Mouse (Mus musculus) C2C12 (cell line): ENCODE measurements at regions not wholly inside any gene's neighbourhood (a gene's known extent, or its start where the extent isn't known, plus 50 kb on each side); places are given as distances from the start of the nearest gene placed in this dataset.
A peak's percentile ranks its signal among the peaks of the same experiment; 100 is the strongest.

Experiments used
- H3K27me3 ChIP-seq: one replicate; pipeline ENCODE4 v1.6.1; 2011; ENCODE audit not compliant: control insufficient read depth, insufficient read depth, insufficient read length
- H3K36me3 ChIP-seq: one replicate; pipeline ENCODE4 v1.6.1; 2011; ENCODE audit not compliant: control insufficient read depth, insufficient read depth
- H3K4me3 ChIP-seq: one replicate; pipeline ENCODE4 v1.5.1; 2011; ENCODE audit warnings: mild to moderate bottlenecking, control low read depth; ENCODE audit not compliant: poor library complexity, insufficient read depth, severe bottlenecking
- H3K79me2 ChIP-seq: one replicate; pipeline ENCODE4 v1.6.1; 2011; ENCODE audit not compliant: control insufficient read depth, insufficient read depth
- H3K79me3 ChIP-seq: one replicate; pipeline ENCODE4 v1.6.1; 2011; ENCODE audit warnings: low read depth, control low read depth
- H3ac ChIP-seq: one replicate; pipeline ENCODE3; 2011; ENCODE audit warnings: low read depth; ENCODE audit not compliant: control insufficient read depth, insufficient read length
- CEBPB ChIP-seq: IDR thresholded peaks from one replicate; pipeline ENCODE4 v1.6.1; 2011; ENCODE audit warnings: low read depth, mild to moderate bottlenecking, control low read depth, moderate library complexity
- CTCF ChIP-seq: IDR thresholded peaks from one replicate; pipeline ENCODE4 v1.5.1; 2011; ENCODE audit not compliant: control insufficient read depth, insufficient read depth, insufficient read length
- FOSL1 ChIP-seq: IDR thresholded peaks from one replicate; pipeline ENCODE4 v1.8.0; 2011; ENCODE audit warnings: mild to moderate bottlenecking, low read length; ENCODE audit not compliant: poor library complexity, insufficient read depth, severe bottlenecking
- MAX ChIP-seq: IDR thresholded peaks from one replicate; pipeline ENCODE4 v1.6.1; 2011; ENCODE audit warnings: mild to moderate bottlenecking, control low read depth
- MYOD1 ChIP-seq: IDR thresholded peaks from one replicate; pipeline ENCODE4 v1.6.1; 2011; ENCODE audit warnings: low read depth; ENCODE audit not compliant: control insufficient read depth, insufficient read length
- MYOG ChIP-seq: IDR thresholded peaks from one replicate; pipeline ENCODE4 v1.6.1; 2011; ENCODE audit not compliant: control insufficient read depth, insufficient read length; ENCODE audit errors: extremely low read depth
- USF1 ChIP-seq: IDR thresholded peaks from one replicate; pipeline ENCODE4 v1.6.1; 2011; ENCODE audit warnings: low read depth, mild to moderate bottlenecking, control low read depth, moderate library complexity

DNA sequence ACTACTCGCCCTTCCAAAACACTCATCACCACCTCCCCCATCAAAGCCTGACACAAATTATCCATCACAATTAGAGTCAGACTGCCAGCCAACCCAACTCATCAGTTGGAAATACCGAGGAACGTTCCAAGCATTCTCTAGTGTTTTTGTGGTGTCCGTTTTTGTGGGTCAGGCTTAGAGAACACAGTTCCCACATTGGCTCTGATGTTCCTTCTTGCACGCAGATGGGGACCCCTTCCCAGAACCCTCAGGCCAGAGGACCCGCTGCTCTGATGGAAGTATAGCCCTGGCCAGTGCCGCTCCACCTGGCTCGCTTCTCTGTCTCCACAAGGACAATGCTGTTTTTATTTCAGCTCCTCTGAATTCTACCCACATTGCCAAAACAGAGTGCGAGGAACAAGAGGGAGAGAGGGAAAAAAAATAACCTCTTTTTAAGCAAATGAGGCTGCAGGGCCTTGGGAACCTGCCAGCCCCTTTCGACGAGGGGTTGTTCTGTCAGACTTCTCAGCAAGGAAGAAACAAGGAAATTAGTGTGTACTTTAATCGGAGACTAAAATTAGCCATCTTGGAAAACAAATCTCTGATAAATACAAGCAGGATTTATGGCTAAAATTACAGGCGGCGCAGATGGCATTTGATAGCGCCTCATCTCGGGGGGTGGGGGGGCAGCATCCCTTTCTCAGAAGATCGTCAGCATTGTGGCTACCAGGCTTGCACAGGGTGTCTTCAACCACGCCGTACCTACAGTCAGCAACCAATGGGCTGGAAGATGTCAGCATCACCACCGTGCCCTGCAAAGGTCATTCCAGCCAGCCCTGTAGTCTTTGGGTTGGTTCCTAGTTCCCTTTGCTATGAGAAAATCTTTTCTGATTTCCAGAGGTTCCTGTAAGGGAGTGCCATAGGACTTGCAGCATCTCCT lies 191.4 kb upstream of the Zdhhc25 start:
- H3K27me3 ChIP-seq, result no peaks in the 10 kb centered on the region
- H3K79me3 ChIP-seq, result no peaks in the 10 kb centered on the region
- no peak overlapping the region for H3ac ChIP-seq
- no peak overlapping the region for H3K4me3 ChIP-seq
- TF ChIP-seq FOSL1, result no peak
- TF ChIP-seq MYOG, result no peak
- TF ChIP-seq CTCF, result no peak
- no peak for TF ChIP-seq CEBPB
- H3K36me3 ChIP-seq, result no peaks in the 10 kb centered on the region
- no peaks in the 10 kb centered on the region for H3K79me2 ChIP-seq

DNA sequence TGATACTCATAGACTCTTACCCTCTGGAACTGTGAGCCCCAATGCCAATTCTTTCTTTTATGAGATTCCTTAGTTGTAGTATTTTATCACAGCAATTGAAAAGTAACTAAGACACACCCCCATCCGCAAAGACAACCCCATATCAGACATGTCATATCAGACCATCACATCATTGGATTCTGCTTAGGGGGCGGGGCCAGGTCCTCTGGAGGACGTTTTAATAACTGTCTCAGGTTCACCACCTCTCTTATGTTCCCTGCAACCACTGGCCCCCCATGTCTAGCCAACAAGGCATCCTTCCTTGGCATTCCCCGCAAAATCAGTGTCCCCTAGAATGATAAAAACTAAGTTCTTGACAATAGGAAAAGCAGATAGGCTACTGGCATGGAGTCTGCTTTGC lies 185.9 kb upstream of the Zdhhc25 start:
- Histone ChIP-seq H3K36me3 (no peaks in the 10 kb centered on the region), H3K79me2 (no peaks in the 10 kb centered on the region), H3K79me3 (no peaks in the 10 kb centered on the region), H3K27me3 (no peaks in the 10 kb centered on the region), H3K4me3 (no peak overlapping the region), H3ac (no peak overlapping the region)
- TF ChIP-seq MAX (no peak), USF1 (no peak)

- no peak overlapping the region for H3K4me3 ChIP-seq
- H3K27me3 ChIP-seq, result no peaks in the 10 kb centered on the region
- no peak for TF ChIP-seq MYOG
- TF ChIP-seq MAX, result no peak
- TF ChIP-seq MYOD1, result no peak
- TF ChIP-seq USF1, result no peak
- no peak for TF ChIP-seq FOSL1
- TF ChIP-seq CTCF, result no peak
- TF ChIP-seq CEBPB, result peak; percentile 52
- no peaks in the 10 kb centered on the region for H3K79me2 ChIP-seq
- H3K36me3 ChIP-seq, result no peaks in the 10 kb centered on the region
- no peak overlapping the region for H3ac ChIP-seq
- no peaks in the 10 kb centered on the region for H3K79me3 ChIP-seq
Measured at GRCm38 (mm10) chr15:88418881-88419280, 181.2 kb upstream of the Zdhhc25 start.

- no peaks in the 10 kb centered on the region for H3K27me3 ChIP-seq
- TF ChIP-seq USF1, result no peak
- no peak for TF ChIP-seq MYOD1
- no peak for TF ChIP-seq FOSL1
- TF ChIP-seq MAX, result no peak
- TF ChIP-seq MYOG, result no peak
- TF ChIP-seq CTCF, result no peak
- no peak for TF ChIP-seq CEBPB
- no peaks in the 10 kb centered on the region for H3K79me3 ChIP-seq
- no peak overlapping the region for H3K4me3 ChIP-seq
- no peaks in the 10 kb centered on the region for H3K79me2 ChIP-seq
- no peak overlapping the region for H3ac ChIP-seq
- no peaks in the 10 kb centered on the region for H3K36me3 ChIP-seq
Measured at GRCm38 (mm10) chr15:88428441-88428840, 171.7 kb upstream of the Zdhhc25 start.

DNA sequence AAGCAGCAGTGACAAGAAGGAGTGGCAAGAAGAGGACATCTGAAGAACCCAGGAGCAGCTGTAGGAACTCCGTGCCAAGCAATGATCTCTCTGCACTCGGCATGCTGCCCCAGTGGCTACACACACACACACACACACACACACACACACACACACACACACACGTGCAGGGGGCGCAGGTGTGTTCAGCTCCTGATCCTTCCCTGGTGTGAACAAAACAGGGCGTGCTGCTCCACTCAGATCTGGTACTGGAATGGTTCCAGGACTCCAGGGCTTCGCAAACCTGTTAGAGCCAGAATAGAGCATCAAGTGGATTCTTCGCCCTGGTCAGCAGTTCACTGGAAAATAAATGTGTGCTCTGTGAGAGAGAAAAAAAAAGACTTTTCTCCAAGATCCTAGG lies 169.2 kb upstream of the Zdhhc25 start:
- Histone ChIP-seq H3K4me3 (no peak overlapping the region), H3K27me3 (no peaks in the 10 kb centered on the region), H3K79me2 (no peaks in the 10 kb centered on the region), H3K36me3 (no peaks in the 10 kb centered on the region), H3ac (no peak overlapping the region), H3K79me3 (no peaks in the 10 kb centered on the region)
- TF ChIP-seq USF1 (no peak), MYOD1 (no peak), CTCF (no peak), CEBPB (no peak), FOSL1 (no peak), MYOG (no peak), MAX (no peak)

DNA sequence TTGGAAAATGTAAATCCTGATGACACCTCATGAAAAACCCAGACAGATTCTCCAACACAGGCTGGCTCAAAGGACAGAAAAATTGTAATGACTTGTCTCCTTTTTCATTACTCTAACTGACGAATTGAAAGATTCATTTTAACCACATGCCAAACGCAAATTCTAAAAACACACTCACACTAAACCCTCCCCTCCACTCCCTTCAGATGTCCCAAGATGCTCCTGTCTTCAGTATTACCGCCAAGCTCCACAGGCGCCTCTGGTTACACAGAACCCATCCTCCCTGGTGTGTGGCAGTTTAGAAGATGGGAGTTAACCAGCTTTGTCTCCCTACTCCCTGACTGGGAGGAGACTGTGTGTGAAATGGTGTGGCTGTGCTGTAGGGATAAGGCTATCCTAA lies 151.8 kb upstream of the Zdhhc25 start:
- TF ChIP-seq CTCF (no peak), CEBPB (no peak), MYOG (no peak), MYOD1 (no peak), FOSL1 (no peak), MAX (no peak), USF1 (no peak)

More for the DNA sequence above, 151.8 kb upstream of the Zdhhc25 start:
- Histone ChIP-seq H3K79me2 (no peaks in the 10 kb centered on the region), H3K79me3 (no peaks in the 10 kb centered on the region), H3K4me3 (no peak overlapping the region), H3K36me3 (no peaks in the 10 kb centered on the region), H3ac (no peak overlapping the region), H3K27me3 (no peaks in the 10 kb centered on the region)
